Mouse (Mus musculus) liver, embryonic 13.5 days (tissue): ENCODE results near the gene Slc22a12. TPM values are rescaled to one million over a fixed set of nuclear protein-coding genes. Genes with fewer than 3 reads are reported as not detected.

ENCODE experiments used
- ATAC-seq: fragments of 200-750 bp; cut with Nextera tagmentation; 2 replicates; pipeline ENCODE4 v1.8.0; 2017; ENCODE audit warnings: low read depth, mild to moderate bottlenecking, moderate number of reproducible peaks, moderate library complexity
- DNase-seq: peaks from one replicate; pipeline ENCODE4 v3.0.0; 2022
- H3K27ac ChIP-seq: fragments of 300-500 bp; sonication (generic); 2 replicates; pipeline ENCODE4 v1.5.1; 2015; ENCODE audit warnings: moderate library complexity, mild to moderate bottlenecking, inconsistent platforms
- H3K27me3 ChIP-seq: fragments of 300-500 bp; sonication (generic); 2 replicates; pipeline ENCODE4 v1.6.1; 2015; ENCODE audit warnings: mild to moderate bottlenecking, inconsistent platforms
- H3K36me3 ChIP-seq: fragments of 300-500 bp; sonication (generic); 2 replicates; pipeline ENCODE4 v1.6.1; 2015; ENCODE audit warnings: mild to moderate bottlenecking, inconsistent platforms
- H3K4me1 ChIP-seq: fragments of 300-500 bp; sonication (generic); replicated peaks from 2 replicates; pipeline ENCODE4 v1.6.1; 2015; ENCODE audit warnings: inconsistent platforms
- H3K4me2 ChIP-seq: fragments of 300-500 bp; sonication (generic); 2 replicates; pipeline ENCODE4 v1.6.1; 2015; ENCODE audit warnings: inconsistent platforms, mild to moderate bottlenecking, moderate library complexity
- H3K4me3 ChIP-seq: fragments of 300-500 bp; sonication (generic); replicated peaks from 2 replicates; pipeline ENCODE4 v1.5.1; 2015; ENCODE audit warnings: mild to moderate bottlenecking, inconsistent platforms
- H3K9ac ChIP-seq: fragments of 300-500 bp; sonication (generic); 2 replicates; pipeline ENCODE4 v1.6.1; 2015; ENCODE audit warnings: mild to moderate bottlenecking, inconsistent platforms
- H3K9me3 ChIP-seq: fragments of 300-500 bp; sonication (generic); replicated peaks from 2 replicates; pipeline ENCODE4 v1.6.1; 2016; ENCODE audit warnings: inconsistent platforms
- WGBS: fragments of 180-500 bp; shearing (Covaris S2); methylation state at CpG from one replicate; pipeline ENCODE4 v1.1.7; 2015; ENCODE audit not compliant: insufficient replicate concordance; 5-methylcytosine and 5-hydroxymethylcytosine counted together
- polyA plus RNA-seq: library from polyadenylated mRNA; unstranded; fragments of >200 nt; fragmentation: Nextera tagmentation; extraction: Ambion mirVana; gene quantifications from 2 replicates; pipeline ENCODE4 v1.2.1, GENCODE M21; 2015

Gene Slc22a12
- polyA plus RNA-seq, 1 experiment from 2014 or later, result not detected

GRCm38 (mm10) chr19:6499860-6500635 is 42.8 kb downstream of the Slc22a12 start:
- H3K4me1 ChIP-seq, result peaks cover 8% of the 10 kb centered on the region
- H3K36me3 ChIP-seq, result no peaks in the 10 kb centered on the region
- H3K9ac ChIP-seq, result no peak overlapping the region
- DNase-seq (no peak), ATAC-seq (no peak)
- no peaks in the 10 kb centered on the region for H3K9me3 ChIP-seq
- no peak overlapping the region for H3K4me2 ChIP-seq
- H3K27ac ChIP-seq, result no peak overlapping the region
- no peak overlapping the region for H3K4me3 ChIP-seq
- peaks cover 100% of the 10 kb centered on the region for H3K27me3 ChIP-seq
- 45% methylated on average over 6 of the region's 6 CpGs for WGBS

GRCm38 (mm10) chr19:6498350-6499131 is 44.3 kb downstream of the Slc22a12 start:
- no peaks in the 10 kb centered on the region for H3K9me3 ChIP-seq
- peaks cover 98% of the 10 kb centered on the region for H3K27me3 ChIP-seq
- peak overlapping the region; percentile 30; the same call in 1 of the 2 replicates for H3K4me3 ChIP-seq
- DNase-seq (no peak), ATAC-seq (no peak)
- H3K4me1 ChIP-seq, result peaks cover 8% of the 10 kb centered on the region
- H3K27ac ChIP-seq, result no peak overlapping the region
- no peaks in the 10 kb centered on the region for H3K36me3 ChIP-seq
- H3K9ac ChIP-seq, result no peak overlapping the region
- H3K4me2 ChIP-seq, result peak overlapping the region; percentile 52
- WGBS, result 6% methylated on average over 29 of the region's 38 CpGs

- no peaks in the 10 kb centered on the region for H3K9me3 ChIP-seq
- WGBS, result 1% methylated on average over 39 of the region's 39 CpGs
- peaks cover 8% of the 10 kb centered on the region for H3K4me1 ChIP-seq
- H3K27ac ChIP-seq, result no peak overlapping the region
- H3K4me2 ChIP-seq, result peak overlapping the region; percentile 52
- H3K4me3 ChIP-seq, result peak overlapping the region; percentile 30
- H3K9ac ChIP-seq, result no peak overlapping the region
- peaks cover 98% of the 10 kb centered on the region for H3K27me3 ChIP-seq
- DNase-seq, result no peak
- no peaks in the 10 kb centered on the region for H3K36me3 ChIP-seq
- ATAC-seq, result no peak
These were observed 45.0 kb downstream of the Slc22a12 start for GRCm38 (mm10) chr19:6497803-6498202.

- Histone ChIP-seq H3K27me3 (peaks cover 98% of the 10 kb centered on the region), H3K9me3 (no peaks in the 10 kb centered on the region), H3K4me1 (peaks cover 6% of the 10 kb centered on the region), H3K9ac (no peak overlapping the region), H3K36me3 (no peaks in the 10 kb centered on the region), H3K4me2 (peak overlapping the region; percentile 52; the same call in 1 of the 2 replicates), H3K4me3 (peak overlapping the region; percentile 30; the same call in 1 of the 2 replicates), H3K27ac (no peak overlapping the region)
- WGBS, result 5% methylated on average over 10 of the region's 39 CpGs
- ATAC-seq (no peak), DNase-seq (no peak)
These were observed 45.6 kb downstream of the Slc22a12 start for GRCm38 (mm10) chr19:6497150-6497801.

- no peaks in the 10 kb centered on the region for H3K36me3 ChIP-seq
- no peak overlapping the region for H3K4me2 ChIP-seq
- H3K4me3 ChIP-seq, result no peak overlapping the region
- WGBS, result 11% methylated on average over 6 of the region's 6 CpGs
- no peak overlapping the region for H3K27ac ChIP-seq
- ATAC-seq, result no peak
- no peak for DNase-seq
- no peaks in the 10 kb centered on the region for H3K9me3 ChIP-seq
- H3K9ac ChIP-seq, result no peak overlapping the region
- no peaks in the 10 kb centered on the region; the same call in 1 of the 2 replicates for H3K4me1 ChIP-seq
- H3K27me3 ChIP-seq, result peaks cover 96% of the 10 kb centered on the region
These were observed 46.2 kb downstream of the Slc22a12 start for GRCm38 (mm10) chr19:6496462-6497149.

- 17% methylated on average over 8 of the region's 8 CpGs for WGBS
- no peak for ATAC-seq
These were observed 47.1 kb downstream of the Slc22a12 start for GRCm38 (mm10) chr19:6495714-6496113.

GRCm38 (mm10) chr19:6494504-6495170 is 48.2 kb downstream of the Slc22a12 start:
- Histone ChIP-seq H3K9ac (no peak overlapping the region), H3K9me3 (no peaks in the 10 kb centered on the region), H3K36me3 (no peaks in the 10 kb centered on the region), H3K4me1 (no peaks in the 10 kb centered on the region; the same call in 1 of the 2 replicates), H3K4me3 (no peak overlapping the region), H3K4me2 (no peak overlapping the region), H3K27me3 (peaks cover 95% of the 10 kb centered on the region), H3K27ac (no peak overlapping the region)
- DNase-seq (no peak), ATAC-seq (no peak)
- 46% methylated on average over 18 of the region's 18 CpGs for WGBS

More at GRCm38 (mm10) chr19:6495714-6496113, 47.1 kb downstream of the Slc22a12 start:
- Histone ChIP-seq H3K27ac (no peak overlapping the region), H3K27me3 (peaks cover 96% of the 10 kb centered on the region), H3K9me3 (no peaks in the 10 kb centered on the region), H3K4me2 (no peak overlapping the region), H3K36me3 (no peaks in the 10 kb centered on the region), H3K4me1 (no peaks in the 10 kb centered on the region; the same call in 1 of the 2 replicates), H3K9ac (no peak overlapping the region), H3K4me3 (no peak overlapping the region)
- DNase-seq, result no peak

- H3K9me3 ChIP-seq, result no peaks in the 10 kb centered on the region
- H3K4me3 ChIP-seq, result no peak overlapping the region
- H3K27me3 ChIP-seq, result peaks cover 92% of the 10 kb centered on the region
- no peak overlapping the region for H3K27ac ChIP-seq
- ATAC-seq (no peak), DNase-seq (no peak)
- H3K36me3 ChIP-seq, result no peaks in the 10 kb centered on the region
- H3K4me1 ChIP-seq, result no peaks in the 10 kb centered on the region; the same call in 1 of the 2 replicates
- no peak overlapping the region for H3K9ac ChIP-seq
- 32% methylated on average over 5 of the region's 7 CpGs for WGBS
- no peak overlapping the region for H3K4me2 ChIP-seq
These were observed 48.8 kb downstream of the Slc22a12 start for GRCm38 (mm10) chr19:6494032-6494431.

- WGBS, result 64% methylated on average over 7 of the region's 7 CpGs
- Histone ChIP-seq H3K9me3 (no peaks in the 10 kb centered on the region), H3K4me3 (no peak overlapping the region), H3K9ac (no peak overlapping the region), H3K36me3 (no peaks in the 10 kb centered on the region), H3K4me1 (no peaks in the 10 kb centered on the region; the same call in 1 of the 2 replicates), H3K27me3 (peaks cover 84% of the 10 kb centered on the region), H3K4me2 (no peak overlapping the region), H3K27ac (no peak overlapping the region)
- ATAC-seq (no peak), DNase-seq (no peak)
These were observed 49.6 kb downstream of the Slc22a12 start for GRCm38 (mm10) chr19:6493219-6493618.

- Histone ChIP-seq H3K4me2 (no peak overlapping the region), H3K36me3 (no peaks in the 10 kb centered on the region), H3K27ac (no peak overlapping the region), H3K4me1 (no peaks in the 10 kb centered on the region), H3K4me3 (no peak overlapping the region), H3K9me3 (no peaks in the 10 kb centered on the region), H3K9ac (no peak overlapping the region), H3K27me3 (peaks cover 73% of the 10 kb centered on the region)
- DNase-seq, result no peak
- WGBS, result 17% methylated on average over 12 of the region's 12 CpGs
- ATAC-seq, result no peak
These were observed 50.7 kb downstream of the Slc22a12 start for GRCm38 (mm10) chr19:6492124-6492523.
